Mouse (Mus musculus): ENCODE measurements around the gene Npepps. TPM values are rescaled to one million over a fixed set of nuclear protein-coding genes. Genes with fewer than 3 reads are reported as not detected.

The Npepps gene
- polyA plus RNA-seq, 1 experiment from 2014 or later = 146 TPM

- H3K36me3 ChIP-seq = peaks cover 95% of the 10 kb centered on the region
- 92% methylated on average over 7 of the region's 7 CpGs for WGBS
- H3K9me3 ChIP-seq = no peaks in the 10 kb centered on the region
- H3K4me3 ChIP-seq (replicated peaks) = no peak overlapping the region
- H3K4me1 ChIP-seq (replicated peaks) = no peaks in the 10 kb centered on the region
- H3K27me3 ChIP-seq = no peaks in the 10 kb centered on the region
- no peak overlapping the region for H3K9ac ChIP-seq (replicated peaks)
- no peak overlapping the region for H3K4me2 ChIP-seq (replicated peaks)
- ATAC-seq = no peak
- no peak overlapping the region for H3K27ac ChIP-seq
These were observed 104.9 kb downstream of the Npepps start for GRCm38 (mm10) chr11:97175499-97175898.

- no peak for ATAC-seq
- no peak overlapping the region for H3K27ac ChIP-seq
- WGBS = 40% methylated on average over 6 of the region's 6 CpGs
- no peak overlapping the region for H3K4me2 ChIP-seq (replicated peaks)
- H3K9me3 ChIP-seq = no peaks in the 10 kb centered on the region
- 0 out of 2 replicates have a peak, but pooled peaks cover 11% of the 10 kb centered on the region for H3K4me1 ChIP-seq (replicated peaks)
- H3K4me3 ChIP-seq (replicated peaks) = no peak overlapping the region
- peaks cover 96% of the 10 kb centered on the region for H3K36me3 ChIP-seq
- H3K27me3 ChIP-seq = no peaks in the 10 kb centered on the region
- H3K9ac ChIP-seq (replicated peaks) = no peak overlapping the region
These were observed 120.1 kb downstream of the Npepps start for GRCm38 (mm10) chr11:97160341-97160740.

- ATAC-seq = no peak
These were observed 123.4 kb downstream of the Npepps start for GRCm38 (mm10) chr11:97156999-97157398.

More at GRCm38 (mm10) chr11:97156999-97157398, 123.4 kb downstream of the Npepps start:
- Histone ChIP-seq H3K27me3 (no peaks in the 10 kb centered on the region), H3K4me3 (replicated peaks) (no peak overlapping the region), H3K4me2 (replicated peaks) (no peak overlapping the region), H3K36me3 (peaks cover 72% of the 10 kb centered on the region), H3K9me3 (no peaks in the 10 kb centered on the region), H3K9ac (replicated peaks) (no peak overlapping the region), H3K27ac (no peak overlapping the region), H3K4me1 (replicated peaks) (peaks cover 22% of the 10 kb centered on the region)
- 83% methylated on average over 7 of the region's 7 CpGs for WGBS

Other genes with a start within 250 kb of the Npepps start
- gene Lrrc46, start 239.2 kb downstream of the Npepps start, polyA plus RNA-seq (2015; fragmentation: Nextera tagmentation; extraction: Ambion mirVana) = 2.5 and 3.2 TPM in 2 replicates
- gene Mrpl10, start 239.1 kb downstream of the Npepps start, polyA plus RNA-seq (2015; fragmentation: Nextera tagmentation; extraction: Ambion mirVana) = 58.2 and 62.0 TPM in 2 replicates
- gene Osbpl7, start 230.0 kb downstream of the Npepps start, polyA plus RNA-seq (2015; fragmentation: Nextera tagmentation; extraction: Ambion mirVana) = 11.3 and 11.8 TPM in 2 replicates
- gene Tbx21, start 165.3 kb downstream of the Npepps start, polyA plus RNA-seq (2015; fragmentation: Nextera tagmentation; extraction: Ambion mirVana) = 0.08 and 0.16 TPM in 2 replicates
- 5.6 and 6.7 TPM in 2 replicates for gene Tbkbp1, start 129.1 kb downstream of the Npepps start, polyA plus RNA-seq (2015; fragmentation: Nextera tagmentation; extraction: Ambion mirVana)
- gene Kpnb1, start 92.8 kb downstream of the Npepps start, polyA plus RNA-seq (2015; fragmentation: Nextera tagmentation; extraction: Ambion mirVana) = 43.0 and 47.3 TPM in 2 replicates
- gene Mrpl45, start 35.1 kb upstream of the Npepps start, polyA plus RNA-seq (2015; fragmentation: Nextera tagmentation; extraction: Ambion mirVana) = 39.6 and 46.4 TPM in 2 replicates
- 0.39 and 0.48 TPM in 2 replicates for gene Gpr179, start 71.4 kb upstream of the Npepps start, polyA plus RNA-seq (2015; fragmentation: Nextera tagmentation; extraction: Ambion mirVana)
- 8.8 and 9.4 TPM in 2 replicates for gene Socs7, start 81.9 kb upstream of the Npepps start, polyA plus RNA-seq (2015; fragmentation: Nextera tagmentation; extraction: Ambion mirVana)
- 5.1 and 6.5 TPM in 2 replicates for gene Arhgap23, start 134.9 kb upstream of the Npepps start, polyA plus RNA-seq (2015; fragmentation: Nextera tagmentation; extraction: Ambion mirVana)
- gene 4933428G20Rik, start 219.7 kb upstream of the Npepps start, polyA plus RNA-seq (2015; fragmentation: Nextera tagmentation; extraction: Ambion mirVana) = 0.88 and 1.2 TPM in 2 replicates

All from midbrain, embryonic 13.5 days (tissue).